Mouse (Mus musculus) bone marrow macrophage, adult 2 months (primary cell): ENCODE results near the gene Mul1. TPM values are rescaled to one million over a fixed set of nuclear protein-coding genes. Genes with fewer than 3 reads are reported as not detected.
"Not testable (repeated sequence)": the region's sequence is repeated elsewhere in the genome, so short reads cannot be mapped to it uniquely, and the experiment has no call there.

Experiments used
- H3K27ac ChIP-seq: 2 replicates; pipeline ENCODE4 v1.5.1; 2012; ENCODE audit warnings: low read depth, low read length; ENCODE audit not compliant: insufficient read depth
- H3K4me1 ChIP-seq: 2 replicates; pipeline ENCODE4 v1.6.1; 2012; ENCODE audit warnings: low read length; ENCODE audit not compliant: control insufficient read depth, insufficient read depth
- H3K4me3 ChIP-seq: 2 replicates; pipeline ENCODE4 v1.5.1; 2012; ENCODE audit warnings: mild to moderate bottlenecking, low read length, moderate library complexity; ENCODE audit not compliant: insufficient read depth
- CTCF ChIP-seq: IDR thresholded peaks from 2 replicates; pipeline ENCODE4 v1.5.1; 2012; ENCODE audit warnings: low read depth, mild to moderate bottlenecking, low read length, moderate library complexity
- POLR2A ChIP-seq: IDR thresholded peaks from 2 replicates; pipeline ENCODE4 v1.6.1; 2012; ENCODE audit warnings: mild to moderate bottlenecking, low read depth, low read length, borderline replicate concordance
- polyA plus RNA-seq: library from polyadenylated mRNA; stranded (reverse); fragments of >200 nt; gene quantifications from 2 replicates; pipeline ENCODE4 v1.2.4, GENCODE M21; 2012; ENCODE audit not compliant: missing spikeins, insufficient read depth, insufficient read length

The Mul1 gene
- polyA plus RNA-seq, 1 experiment = 12.7 TPM

- TF ChIP-seq POLR2A = no peak
- no peak for TF ChIP-seq CTCF
- H3K27ac ChIP-seq = no peak overlapping the region
- H3K4me1 ChIP-seq = no peaks in the 10 kb centered on the region
- H3K4me3 ChIP-seq = no peak overlapping the region
Measured at GRCm38 (mm10) chr4:138414725-138415124, 19.7 kb upstream of the Mul1 start.

GRCm38 (mm10) chr4:138415991-138416390 lies 18.5 kb upstream of the Mul1 start:
- no peak for TF ChIP-seq POLR2A
- TF ChIP-seq CTCF = no peak
- Histone ChIP-seq H3K27ac (no peak overlapping the region), H3K4me1 (no peaks in the 10 kb centered on the region), H3K4me3 (no peak overlapping the region)

GRCm38 (mm10) chr4:138416414-138416813 lies 18.1 kb upstream of the Mul1 start:
- no peak overlapping the region for H3K27ac ChIP-seq

GRCm38 (mm10) chr4:138417882-138418281 lies 16.6 kb upstream of the Mul1 start:
- Histone ChIP-seq H3K27ac (no peak overlapping the region), H3K4me3 (no peak overlapping the region), H3K4me1 (no peaks in the 10 kb centered on the region)
- TF ChIP-seq POLR2A (no peak), CTCF (no peak)

More at GRCm38 (mm10) chr4:138416414-138416813, 18.1 kb upstream of the Mul1 start:
- Histone ChIP-seq H3K4me3 (no peak overlapping the region), H3K4me1 (no peaks in the 10 kb centered on the region)
- TF ChIP-seq CTCF (no peak), POLR2A (no peak)

GRCm38 (mm10) chr4:138418340-138418957 lies 16.0 kb upstream of the Mul1 start:
- Histone ChIP-seq H3K4me1 (no peaks in the 10 kb centered on the region), H3K4me3 (no peak overlapping the region), H3K27ac (no peak overlapping the region)
- no peak for TF ChIP-seq POLR2A
- no peak for TF ChIP-seq CTCF

GRCm38 (mm10) chr4:138425028-138425427 lies 9.4 kb upstream of the Mul1 start:
- Histone ChIP-seq H3K4me3 (no peak overlapping the region), H3K4me1 (no peaks in the 10 kb centered on the region), H3K27ac (no peak overlapping the region)
- TF ChIP-seq POLR2A (no peak), CTCF (no peak)

GRCm38 (mm10) chr4:138425604-138426003 lies 8.9 kb upstream of the Mul1 start:
- H3K4me1 ChIP-seq, H3K27ac ChIP-seq, H3K4me3 ChIP-seq: not testable (repeated sequence)

- H3K4me1 ChIP-seq = no peaks in the 10 kb centered on the region
- no peak overlapping the region for H3K4me3 ChIP-seq
- H3K27ac ChIP-seq = no peak overlapping the region
- TF ChIP-seq POLR2A (no peak), CTCF (peak; percentile 74)
Measured at GRCm38 (mm10) chr4:138426778-138427705, 7.4 kb upstream of the Mul1 start.

GRCm38 (mm10) chr4:138429778-138430177 lies 4.7 kb upstream of the Mul1 start:
- H3K27ac ChIP-seq = no peak overlapping the region
- H3K4me1 ChIP-seq = peaks cover 2% of the 10 kb centered on the region
- TF ChIP-seq CTCF = no peak
- H3K4me3 ChIP-seq = no peak overlapping the region

GRCm38 (mm10) chr4:138431340-138431739 lies 3.1 kb upstream of the Mul1 start:
- TF ChIP-seq POLR2A (no peak), CTCF (no peak)
- no peak overlapping the region for H3K27ac ChIP-seq
- H3K4me1 ChIP-seq = peaks cover 5% of the 10 kb centered on the region
- H3K4me3 ChIP-seq = no peak overlapping the region

- peaks cover 6% of the 10 kb centered on the region for H3K4me1 ChIP-seq
- H3K4me3 ChIP-seq = no peak overlapping the region
- TF ChIP-seq POLR2A (no peak), CTCF (no peak)
- no peak overlapping the region for H3K27ac ChIP-seq
Measured at GRCm38 (mm10) chr4:138440062-138440461, 5.6 kb downstream of the Mul1 start.
